Mouse (Mus musculus) adrenal gland, postnatal 4 days (tissue): ENCODE results near the gene Plekhf1. TPM values are rescaled to one million over a fixed set of nuclear protein-coding genes. Genes with fewer than 3 reads are reported as not detected.
A peak's percentile ranks its signal among the peaks of the same experiment; 100 is the strongest.

ENCODE experiments used
- DNase-seq, 2 experiments: peaks; one replicate each; pipeline ENCODE4 v3.0.0; 2021 to 2022; ENCODE audit warnings: low spot score in 2 of 2, mixed read lengths in 2 of 2
- long read RNA-seq, 2 experiments: library from polyadenylated mRNA; stranded (forward); transcript quantifications; one replicate each; pipeline ENCODE4 v2.0.0; 2021
- total RNA-seq, 2 experiments: library from RNA; stranded (reverse); gene quantifications; 2 replicates each; pipeline ENCODE4 v1.2.3; 2021

Plekhf1 gene
- 1 to 10 TPM; 2.7 to 3.0 TPM for total RNA-seq
- long read RNA-seq, experiment 1, full-length matches to known transcripts, result 5 of 5 reads
- long read RNA-seq, experiment 1, partial matches to known transcripts, result 0 of 5 reads
- long read RNA-seq, experiment 1, other reads (novel, unspliced or antisense), result 0 of 5 reads
- long read RNA-seq, experiment 2, full-length matches to known transcripts, result 9 of 9 reads
- long read RNA-seq, experiment 2, partial matches to known transcripts, result 0 of 9 reads
- long read RNA-seq, experiment 2, other reads (novel, unspliced or antisense), result 0 of 9 reads

DNA sequence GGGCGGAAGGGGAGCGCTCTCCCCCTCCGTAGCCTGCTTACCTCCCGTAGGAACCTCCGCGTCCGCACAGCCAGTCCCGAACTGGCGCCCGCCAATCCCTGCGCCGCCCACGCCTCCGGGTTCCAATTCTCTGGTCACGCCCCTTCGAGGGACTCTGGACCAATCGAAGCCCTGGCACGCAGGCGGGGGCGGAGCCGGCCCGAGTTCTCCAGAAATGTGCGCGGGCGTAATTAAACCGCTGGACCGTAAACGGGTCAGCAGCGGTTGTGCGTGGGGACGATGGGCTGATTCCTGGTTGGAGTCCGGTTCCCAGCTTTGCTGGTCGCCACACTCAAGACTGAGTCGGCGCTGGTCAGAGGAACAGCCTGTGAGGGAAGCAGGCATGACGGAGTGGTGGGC is at the start of gene Plekhf1:
Gene Plekhf1, minus strand, starts transcription at position 117 of the 399 bp plus-strand sequence.
- DNase-seq, result peak; percentile 77 to 80

DNA sequence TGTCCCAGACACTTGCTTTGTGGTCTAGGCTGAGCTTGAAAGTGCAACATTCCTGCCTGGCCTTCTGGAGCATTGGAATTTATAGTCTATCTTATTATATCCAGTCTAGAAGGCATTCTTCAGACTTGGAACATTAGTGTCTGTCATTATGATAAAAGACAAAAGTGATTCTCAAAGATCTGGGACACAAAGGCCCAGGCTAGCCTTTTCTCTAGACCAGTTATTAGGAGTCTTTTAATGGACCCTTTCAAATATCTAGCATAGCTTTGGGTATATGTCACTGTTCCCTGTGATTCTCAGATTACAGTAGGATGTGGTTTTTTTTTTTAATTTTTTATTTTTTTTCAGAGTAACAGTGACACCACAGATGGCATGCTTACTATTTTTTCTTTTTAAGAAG is 44.7 kb upstream of the Plekhf1 start:
- DNase-seq, result no peak

DNA sequence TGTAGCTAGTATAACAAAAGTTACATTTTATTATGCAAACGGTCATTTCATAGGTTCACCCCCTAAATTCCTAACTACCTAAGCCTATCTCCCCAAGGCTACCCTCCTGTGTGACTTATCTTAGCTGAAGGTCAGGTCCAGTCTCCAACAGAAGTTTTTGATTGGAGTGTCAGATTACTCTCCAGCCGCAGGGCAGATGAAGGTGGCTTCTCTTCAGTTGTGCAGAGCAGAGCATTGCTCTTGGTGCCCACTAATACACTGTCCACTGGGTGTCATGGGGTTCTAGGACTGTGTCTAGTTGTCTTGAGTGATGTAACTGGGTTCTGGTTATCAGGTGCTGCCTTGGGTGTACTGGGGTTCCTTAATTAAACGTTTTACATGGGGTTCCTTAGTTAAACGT is 44.0 kb upstream of the Plekhf1 start:
- DNase-seq, result no peak

DNA sequence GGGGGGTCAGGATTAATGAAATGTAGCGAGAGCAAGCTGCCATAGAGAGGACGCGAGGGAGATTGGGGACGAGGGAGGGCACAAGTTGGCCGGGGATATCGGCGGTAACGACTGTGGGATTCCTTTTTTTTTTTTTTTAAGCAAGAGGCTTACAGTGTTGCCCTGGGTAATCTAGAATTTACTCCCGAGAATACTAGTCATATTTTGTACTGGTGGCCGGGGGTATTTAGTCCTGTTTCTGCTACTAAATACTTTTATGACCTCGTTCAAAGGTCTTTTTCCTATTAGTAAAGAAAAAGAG is 43.6 kb upstream of the Plekhf1 start:
- no peak for DNase-seq

DNA sequence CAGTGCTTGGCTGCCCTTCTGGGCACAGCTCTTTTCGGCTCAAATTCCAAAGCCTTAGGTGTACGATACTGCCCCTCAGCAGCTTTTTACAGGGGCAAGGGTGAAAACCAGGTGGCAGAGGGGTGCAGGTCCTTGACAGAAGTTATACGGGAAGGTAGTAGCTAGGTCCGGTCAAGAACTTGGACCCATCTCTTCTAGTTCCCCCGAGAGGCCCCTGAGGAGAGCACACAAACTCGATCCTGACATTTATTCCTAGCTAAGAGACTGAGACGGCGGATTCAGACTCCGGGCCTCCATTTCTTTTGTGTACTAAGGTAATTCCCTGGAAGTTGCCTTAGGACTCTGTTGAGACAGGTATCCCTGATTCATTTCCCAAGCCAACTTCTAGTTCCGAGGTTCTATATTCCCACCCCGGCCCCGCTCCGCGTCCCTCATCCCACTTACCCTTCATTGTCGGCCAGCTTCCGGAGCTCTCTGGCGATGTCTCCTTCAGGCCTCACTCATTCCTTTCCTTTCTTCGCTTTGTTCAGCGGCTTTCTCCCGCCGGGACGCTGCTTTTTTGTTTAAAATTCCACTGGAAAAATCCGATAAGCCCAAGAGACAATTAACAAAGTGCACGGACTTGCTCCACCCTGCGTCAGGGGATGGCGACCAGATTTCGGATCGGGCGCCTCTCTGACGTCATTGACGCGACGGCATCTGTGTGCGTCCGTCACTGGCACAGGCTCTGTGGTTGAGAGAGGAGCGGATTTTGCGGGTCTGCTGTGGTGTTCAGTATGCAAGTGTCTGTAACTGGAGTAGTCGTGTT is 43.1 kb upstream of the Plekhf1 start, which contains the start of gene Pop4:
Gene Pop4, minus strand, starts transcription at position 721 of the 808 bp plus-strand sequence.
- DNase-seq, result peak; percentile 74 to 82

DNA sequence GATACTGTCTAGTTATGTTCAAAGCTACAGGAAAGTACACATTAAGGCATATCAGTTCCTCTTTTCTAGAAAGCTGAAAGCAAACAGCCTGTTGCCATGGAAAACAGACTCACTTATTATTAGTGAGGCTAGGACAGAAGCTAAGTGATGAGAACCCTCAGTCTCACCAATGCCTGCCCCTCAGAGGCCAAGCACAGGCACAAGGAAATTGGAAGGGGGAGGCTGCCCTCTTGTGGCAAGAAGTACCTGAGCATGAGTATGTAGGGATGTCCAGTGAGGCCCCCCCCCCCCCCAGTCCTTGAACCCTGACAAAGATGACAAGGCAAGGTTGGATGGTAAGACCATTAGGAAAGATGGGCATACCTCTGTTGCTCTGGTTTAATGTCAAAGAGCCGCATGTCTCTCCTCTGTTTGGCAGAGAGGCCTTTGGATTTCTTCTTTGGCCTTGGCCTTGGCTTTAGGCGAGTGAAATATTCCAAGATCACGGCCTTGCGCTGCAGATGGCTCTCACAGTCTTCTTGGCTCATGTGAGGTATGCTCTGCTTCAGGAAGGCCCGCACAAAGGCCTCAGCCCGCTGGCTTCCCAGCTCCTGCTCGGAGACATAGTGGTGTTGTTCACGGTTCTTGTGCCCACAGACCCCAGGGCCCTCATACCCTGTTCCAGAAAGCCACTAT is 39.3 kb upstream of the Plekhf1 start:
- DNase-seq, result peak in 1 of 2 experiments; percentile 5

DNA sequence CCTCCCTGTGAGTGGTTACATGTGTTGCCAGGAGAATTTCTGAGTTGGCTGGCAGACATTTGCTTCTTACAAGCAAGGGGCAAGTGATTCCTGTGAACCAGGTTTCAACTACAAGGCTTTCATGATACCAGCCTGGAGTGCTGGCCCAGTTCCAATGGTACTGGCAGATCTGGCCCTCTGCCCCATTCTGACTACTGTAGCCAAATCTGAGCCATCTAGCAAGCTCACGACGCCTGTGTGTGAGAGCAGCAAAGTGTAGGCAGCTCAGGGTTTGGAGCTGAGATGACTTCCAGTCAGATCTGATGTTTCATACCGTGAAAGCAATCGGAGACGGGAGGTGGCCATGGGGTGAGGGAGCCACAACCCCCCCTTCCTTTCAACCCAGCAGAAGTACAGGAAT is 34.6 kb upstream of the Plekhf1 start:
- DNase-seq, result no peak

DNA sequence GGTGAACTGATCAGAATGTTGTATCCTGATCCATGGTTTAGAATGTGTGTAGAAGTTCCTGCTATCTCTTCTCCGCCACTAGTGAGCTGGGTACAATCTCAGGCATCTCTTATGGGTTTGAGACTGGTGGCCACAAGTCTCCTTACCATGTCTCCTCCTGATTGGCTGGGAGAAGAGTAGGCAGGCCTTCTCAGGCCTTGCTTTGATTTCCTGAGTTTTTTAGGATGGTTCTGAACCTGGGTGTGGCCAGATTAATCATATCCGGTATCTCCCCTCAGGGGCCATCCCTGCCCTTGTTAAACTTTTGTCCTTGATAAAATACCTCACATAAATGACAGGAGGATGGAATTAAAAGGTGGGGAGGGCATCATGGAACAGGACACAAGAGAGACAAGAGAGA is 31.8 kb upstream of the Plekhf1 start:
- no peak for DNase-seq

DNA sequence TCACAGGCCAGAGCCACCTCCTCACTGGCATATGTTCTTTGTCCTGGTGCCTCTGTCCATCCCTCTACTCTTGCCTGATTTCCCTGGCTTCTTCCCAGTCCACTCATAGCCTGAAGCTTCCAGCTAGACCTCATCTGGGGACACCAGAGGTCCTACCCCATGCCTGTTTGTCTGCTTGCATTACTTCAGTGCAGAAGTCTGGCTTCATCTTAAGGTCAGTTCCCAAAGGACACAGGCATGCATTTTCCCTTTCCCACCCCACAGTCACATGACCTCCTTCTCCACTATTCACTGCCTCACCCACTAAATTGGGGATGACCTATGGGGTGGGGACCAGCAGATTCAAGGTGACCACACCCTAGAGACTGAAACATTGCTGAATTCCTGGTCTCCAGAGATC is 25.6 kb upstream of the Plekhf1 start:
- no peak for DNase-seq

DNA sequence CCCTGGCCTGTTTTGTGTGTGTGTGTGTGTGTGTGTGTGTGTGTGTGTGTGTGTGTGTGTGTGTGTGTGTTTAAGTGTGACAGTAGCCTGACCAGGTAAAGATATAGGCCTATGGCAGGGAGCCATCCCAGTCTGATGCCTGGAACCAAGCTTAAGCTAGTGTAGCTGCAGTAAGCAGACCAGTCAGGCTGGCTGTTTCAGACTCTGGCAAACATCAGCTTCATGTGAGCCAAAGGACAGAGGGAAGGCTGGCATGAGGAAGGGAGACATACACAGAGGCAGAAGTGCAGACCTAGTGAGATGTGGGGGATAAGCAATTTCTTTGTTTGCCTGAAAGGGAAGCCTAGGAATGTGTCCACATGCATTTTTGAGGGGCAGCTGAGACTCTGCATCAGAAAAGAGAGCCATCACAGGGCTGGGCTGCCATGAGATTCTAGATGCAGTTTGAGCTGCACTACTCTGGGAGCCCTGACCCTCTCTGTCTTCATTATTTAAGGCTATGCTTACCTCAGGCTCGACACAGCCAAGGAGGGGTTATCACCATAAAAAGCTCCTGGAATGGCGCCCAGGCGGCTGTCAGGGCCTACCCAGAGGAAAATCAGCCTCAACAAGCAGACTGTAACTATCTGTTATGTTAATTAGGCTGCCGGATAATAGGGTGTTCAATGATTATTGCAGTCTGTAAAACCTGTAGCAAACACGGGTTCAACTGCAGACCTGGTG is 23.8 kb upstream of the Plekhf1 start:
- DNase-seq, result no peak

DNA sequence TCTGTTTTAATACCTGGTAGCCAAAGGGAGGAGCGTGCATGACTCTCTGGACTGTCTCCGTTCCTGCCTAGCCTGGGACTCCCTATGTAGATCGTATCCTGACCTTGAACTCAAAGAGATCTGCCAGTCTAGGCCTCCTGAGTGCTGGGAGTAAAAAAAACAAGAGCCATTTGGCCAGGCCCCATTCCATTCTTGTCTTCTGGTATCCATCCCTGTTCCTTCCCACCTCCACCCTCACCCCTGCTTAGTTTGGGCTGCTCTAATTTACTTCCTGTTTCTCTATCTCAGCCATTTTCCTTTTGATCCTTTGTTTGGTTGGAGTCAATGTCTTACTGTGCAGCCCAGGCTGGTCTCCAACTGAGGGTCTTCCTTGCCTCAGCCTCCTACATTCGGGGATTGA is 14.6 kb upstream of the Plekhf1 start:
- no peak for DNase-seq

DNA sequence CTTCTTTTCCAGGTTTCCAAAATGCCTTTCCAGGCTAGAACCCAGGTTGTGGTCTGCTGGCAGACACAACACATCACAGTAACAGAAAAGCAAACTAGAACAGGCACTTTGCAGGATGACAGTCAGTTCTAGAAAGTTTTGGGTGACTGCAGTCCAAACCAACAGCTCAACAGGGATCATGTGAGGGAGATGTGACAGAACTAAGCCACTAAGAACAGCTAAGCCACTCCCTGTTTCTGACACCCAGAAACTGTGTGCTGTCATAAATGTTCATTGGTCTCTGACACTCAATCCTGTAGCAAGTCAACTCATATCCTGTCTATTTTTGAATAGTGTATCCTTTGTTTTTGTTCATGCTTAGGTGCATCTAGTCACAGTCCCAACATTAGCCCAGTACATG is 9.3 kb upstream of the Plekhf1 start:
- no peak for DNase-seq

DNA sequence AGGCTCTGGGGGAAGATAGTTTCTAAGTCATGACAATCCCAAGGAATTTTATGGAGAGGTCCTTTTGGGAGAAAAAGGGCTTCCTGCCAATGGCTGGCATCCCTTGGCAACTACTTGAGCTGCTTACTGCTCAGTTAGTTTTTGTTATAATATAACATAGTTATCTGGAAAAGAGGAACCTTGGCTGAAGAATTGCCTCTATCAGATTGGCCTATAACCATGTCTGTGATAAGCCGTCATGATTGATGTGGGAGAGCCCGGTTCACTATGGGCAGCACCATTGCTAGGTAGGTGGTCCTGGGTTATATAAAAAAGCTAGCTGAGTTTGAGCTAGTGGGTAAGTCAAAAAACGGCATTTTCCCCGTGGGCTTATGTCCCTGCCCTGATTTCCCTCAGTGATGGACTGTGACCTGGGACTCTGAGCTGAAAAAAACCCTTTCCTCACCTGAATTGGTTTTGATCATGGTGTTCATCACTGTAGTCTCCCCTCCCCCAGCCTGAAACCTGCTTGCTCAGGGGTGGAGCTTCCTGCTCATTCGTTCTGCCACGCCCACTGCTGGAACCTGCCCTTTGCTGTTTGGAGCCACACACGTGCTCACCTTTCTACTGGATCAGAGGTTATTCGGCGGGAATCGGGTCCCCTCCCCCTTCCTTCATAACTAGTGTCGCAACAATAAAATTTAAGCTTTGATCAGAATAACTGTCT is 8.7 kb upstream of the Plekhf1 start:
- DNase-seq, result no peak

DNA sequence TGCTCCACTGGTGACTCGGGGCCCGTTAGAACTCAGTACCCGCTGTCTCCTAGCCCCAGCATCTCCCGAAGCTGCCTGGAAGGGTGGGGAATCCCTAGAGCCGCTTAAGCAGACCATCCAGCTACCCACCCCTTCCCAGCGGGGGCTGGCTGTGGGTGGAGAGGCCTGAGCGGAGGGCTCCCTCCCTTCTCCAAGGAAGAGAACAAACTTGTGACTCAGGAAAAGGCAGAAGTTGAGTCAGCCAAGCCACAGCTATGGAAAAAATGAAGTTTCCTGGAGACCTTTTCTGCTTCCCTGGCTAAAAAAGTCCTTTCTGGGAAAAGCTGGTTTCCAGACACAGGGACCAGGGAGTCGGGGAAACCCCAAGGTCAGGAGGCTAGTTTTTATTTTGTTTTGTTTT is 2.5 kb upstream of the Plekhf1 start:
- no peak for DNase-seq

DNA sequence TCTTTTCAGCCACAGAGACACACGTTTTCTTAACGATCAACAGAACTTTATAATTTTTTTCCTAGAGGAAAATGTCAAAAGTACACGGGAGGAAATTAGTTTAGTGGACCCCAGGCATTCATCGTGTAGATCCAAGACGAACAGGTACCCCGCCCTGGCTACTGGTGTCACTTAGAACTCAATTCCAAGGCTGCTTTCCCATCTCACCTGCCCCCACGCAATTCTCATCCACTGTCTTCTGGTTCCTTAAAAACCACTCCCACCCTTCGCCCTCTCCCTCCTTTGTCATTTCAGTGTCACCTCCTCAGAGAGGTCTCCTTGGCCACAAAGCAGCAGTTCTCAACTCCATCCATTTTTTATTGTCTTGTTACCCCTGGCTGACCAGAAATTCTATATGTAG is 513 bp upstream of the Plekhf1 start:
- DNase-seq, result no peak

DNA sequence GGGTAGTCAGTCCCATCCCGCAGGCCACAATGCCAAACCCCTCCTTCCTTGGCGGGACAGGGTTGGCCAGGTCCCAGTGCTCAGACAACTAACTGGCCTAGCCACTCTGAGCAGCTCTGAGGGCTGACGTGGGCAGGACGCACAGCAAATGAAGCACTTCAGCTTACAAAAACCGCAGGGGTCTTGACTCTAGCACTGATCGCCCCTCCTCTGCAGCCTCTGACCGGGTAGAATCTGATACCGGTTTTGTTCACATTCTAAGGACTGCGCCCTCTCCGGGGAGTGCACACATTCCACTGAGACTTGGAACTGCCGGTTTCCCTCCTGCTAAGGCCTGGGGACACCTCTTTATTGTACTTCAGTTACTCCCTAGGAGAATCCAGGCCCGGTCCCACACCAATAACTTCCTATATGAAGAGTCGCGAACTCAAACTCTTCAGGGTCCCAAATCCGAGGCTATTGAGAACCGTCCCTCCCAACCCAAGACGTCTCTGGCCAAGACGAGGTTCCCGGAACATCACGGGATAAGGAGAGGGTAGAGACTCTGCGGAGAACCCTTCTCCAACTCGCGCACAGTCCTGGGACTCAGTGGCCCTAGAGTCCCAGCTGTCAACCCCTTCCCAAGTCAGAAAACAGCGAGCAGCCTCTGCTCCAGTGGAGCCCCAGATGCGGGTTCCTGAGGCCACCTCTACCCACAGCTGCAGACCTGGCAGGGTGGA is 476 bp downstream of the Plekhf1 start:
- peak in 1 of 2 experiments; percentile 35 for DNase-seq

DNA sequence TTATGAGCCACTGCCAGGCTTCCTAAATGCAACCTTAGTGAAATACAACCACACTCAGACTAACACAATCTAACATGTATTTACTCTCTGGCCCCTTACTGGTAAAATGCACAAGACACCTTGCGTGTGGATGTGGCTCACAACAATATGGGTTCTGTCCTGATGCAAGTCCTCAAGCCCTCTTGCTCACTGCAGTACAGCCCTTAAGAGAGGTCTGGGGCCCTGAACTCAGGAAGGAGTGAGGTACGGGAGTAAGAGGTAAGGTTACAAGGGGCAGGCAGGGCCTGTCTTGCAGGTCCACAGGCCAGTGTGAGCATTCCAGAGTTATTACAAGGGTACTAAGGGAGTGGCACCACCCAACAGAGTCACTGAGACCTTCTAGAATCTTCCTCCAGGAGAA is 1.6 kb downstream of the Plekhf1 start:
- no peak for DNase-seq

DNA sequence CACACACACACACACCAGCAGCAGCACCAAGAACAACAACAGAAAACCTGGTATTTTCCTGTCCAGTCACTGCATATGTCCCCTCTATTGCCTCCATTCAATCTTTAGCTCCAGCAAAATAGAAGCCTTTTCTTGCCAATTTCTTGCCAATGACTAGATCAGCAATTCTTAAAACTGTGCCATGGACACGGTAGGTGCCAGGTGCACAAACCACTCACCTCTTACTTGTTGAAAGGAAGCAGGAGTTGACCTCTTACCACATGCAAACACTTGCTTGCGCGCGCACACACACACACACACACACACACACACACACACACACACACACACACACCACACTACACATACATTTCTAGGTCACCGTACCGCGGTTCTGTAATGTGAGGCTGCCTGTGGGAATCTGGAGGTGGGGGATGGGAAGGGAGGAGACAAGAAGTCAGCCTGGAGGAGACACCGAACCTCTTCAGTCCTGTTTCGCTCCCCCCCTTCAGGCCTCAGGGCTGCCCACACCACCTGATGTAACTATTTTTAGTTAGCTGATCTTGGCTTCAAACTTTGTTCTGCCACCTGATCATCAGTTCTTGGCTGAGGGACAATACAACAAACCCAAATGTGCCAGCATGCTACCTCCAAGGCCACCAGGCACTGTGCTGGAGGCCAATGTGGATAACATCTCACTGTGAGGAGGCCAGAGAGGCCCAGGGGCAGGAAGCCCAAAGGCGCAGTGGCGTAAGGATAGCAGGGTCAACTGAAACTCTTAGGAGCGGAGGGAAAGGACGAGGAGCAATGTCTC is 3.0 kb downstream of the Plekhf1 start:
- DNase-seq, result no peak

DNA sequence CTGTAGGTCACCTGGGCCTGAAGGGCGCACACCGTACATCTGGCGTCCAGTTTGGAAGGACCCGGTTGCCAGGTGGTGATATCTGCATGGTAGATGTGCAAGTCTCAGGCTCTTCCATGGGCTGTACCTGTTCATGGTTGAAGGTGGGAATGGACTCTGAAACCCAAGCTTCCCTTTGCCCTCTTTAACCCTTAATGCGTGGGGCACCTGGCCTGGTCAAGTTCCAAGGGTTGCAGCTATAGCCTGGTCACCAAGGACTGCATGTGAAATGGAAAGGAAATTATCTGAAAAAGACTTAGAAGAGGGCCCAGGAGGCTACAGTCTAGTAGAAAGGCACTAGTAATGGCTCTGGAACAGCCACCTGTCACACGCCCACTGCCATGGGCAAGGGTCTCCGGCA is 7.0 kb downstream of the Plekhf1 start:
- no peak for DNase-seq

DNA sequence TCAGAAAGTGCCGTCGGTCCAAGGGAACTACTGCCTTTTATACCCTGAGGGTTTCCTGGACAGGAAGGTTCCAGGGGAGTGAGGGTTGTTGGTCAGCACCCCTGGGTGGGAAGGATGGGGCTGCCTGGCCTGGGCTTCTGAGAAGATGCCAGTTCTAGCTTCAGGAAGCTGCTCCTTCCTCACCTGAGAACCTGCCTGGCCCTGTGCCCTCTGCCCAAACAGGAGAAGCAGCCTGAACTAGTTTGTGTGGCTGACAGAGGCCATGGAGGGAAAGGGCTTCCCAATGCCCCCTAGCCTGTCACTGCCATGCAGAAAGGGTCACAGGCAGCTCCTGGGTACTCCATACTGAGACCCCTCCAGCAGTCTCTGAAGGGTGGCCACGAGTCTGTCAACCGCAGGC is 8.3 kb downstream of the Plekhf1 start:
- DNase-seq, result no peak
